Mouse (Mus musculus) testis, postnatal 10 days (tissue): ENCODE measurements around the gene Poc1b.
"Not testable (repeated sequence)": the region's sequence is repeated elsewhere in the genome, so short reads cannot be mapped to it uniquely, and the experiment has no call there.

Experiments used
- DNase-seq: peaks from one replicate; pipeline ENCODE4 v3.0.0; 2021; ENCODE audit warnings: low spot score

Poc1b gene

GRCm38 (mm10) chr10:99157697-99158096 lies 50.9 kb downstream of the Poc1b start:
- not testable (repeated sequence) for DNase-seq

GRCm38 (mm10) chr10:99161987-99162582 lies 55.2 kb downstream of the Poc1b start:
- DNase-seq: no peak

- DNase-seq: no peak
These were observed 56.2 kb downstream of the Poc1b start for GRCm38 (mm10) chr10:99163002-99163401.

- no peak for DNase-seq
These were observed 58.1 kb downstream of the Poc1b start for GRCm38 (mm10) chr10:99164871-99165477.

- DNase-seq: no peak
These were observed 59.0 kb downstream of the Poc1b start for GRCm38 (mm10) chr10:99165751-99166282.

- DNase-seq: no peak
These were observed 59.6 kb downstream of the Poc1b start for GRCm38 (mm10) chr10:99166392-99166791.

- DNase-seq: no peak
These were observed 61.6 kb downstream of the Poc1b start for GRCm38 (mm10) chr10:99168404-99168803.

GRCm38 (mm10) chr10:99168840-99169764 lies 62.3 kb downstream of the Poc1b start:
- DNase-seq: no peak

GRCm38 (mm10) chr10:99169765-99170129 lies 62.9 kb downstream of the Poc1b start:
- no peak for DNase-seq

GRCm38 (mm10) chr10:99171961-99172497 lies 65.2 kb downstream of the Poc1b start:
- peak; percentile 58 for DNase-seq

- no peak for DNase-seq
These were observed 66.2 kb downstream of the Poc1b start for GRCm38 (mm10) chr10:99172906-99173507.

GRCm38 (mm10) chr10:99176911-99177310 lies 70.1 kb downstream of the Poc1b start:
- no peak for DNase-seq

GRCm38 (mm10) chr10:99178118-99178517 lies 71.3 kb downstream of the Poc1b start:
- DNase-seq: no peak

GRCm38 (mm10) chr10:99179122-99179521 lies 72.3 kb downstream of the Poc1b start:
- DNase-seq: no peak

GRCm38 (mm10) chr10:99179566-99179965 lies 72.7 kb downstream of the Poc1b start:
- DNase-seq: no peak

- no peak for DNase-seq
These were observed 74.7 kb downstream of the Poc1b start for GRCm38 (mm10) chr10:99181497-99181896.

GRCm38 (mm10) chr10:99182107-99182506 lies 75.3 kb downstream of the Poc1b start:
- DNase-seq: no peak

GRCm38 (mm10) chr10:99188175-99188574 lies 81.3 kb downstream of the Poc1b start:
- DNase-seq: no peak

GRCm38 (mm10) chr10:99188656-99189603 lies 82.1 kb downstream of the Poc1b start:
- no peak for DNase-seq

- peak; percentile 75 for DNase-seq
These were observed 84.0 kb downstream of the Poc1b start for GRCm38 (mm10) chr10:99190798-99191197.
